Mouse (Mus musculus): ENCODE measurements at regions not wholly inside any gene's neighbourhood (a gene's known extent, or its start where the extent isn't known, plus 50 kb on each side); places are given as distances from the start of the nearest gene placed in this dataset.

GRCm38 (mm10) chr12:90469754-90470153 lies 268.5 kb downstream of the Dio2 start:
- no peak for DNase-seq (ENCODE audit: low spot score)

GRCm38 (mm10) chr12:90460121-90460520 lies 278.1 kb downstream of the Dio2 start:
- DNase-seq (ENCODE audit: low spot score): no peak

GRCm38 (mm10) chr12:90440672-90441071 lies 297.6 kb downstream of the Dio2 start:
- no peak for DNase-seq (ENCODE audit: low spot score)

GRCm38 (mm10) chr12:90425276-90426063 lies 312.8 kb downstream of the Dio2 start:
- no peak for DNase-seq (ENCODE audit: low spot score)

- DNase-seq (ENCODE audit: low spot score): no peak
Measured at GRCm38 (mm10) chr12:90417590-90418221, 320.5 kb downstream of the Dio2 start.

- DNase-seq (ENCODE audit: low spot score): no peak
Measured at GRCm38 (mm10) chr12:90408716-90409115, 329.5 kb downstream of the Dio2 start.

- DNase-seq (ENCODE audit: low spot score): peak; percentile 50
Measured at GRCm38 (mm10) chr12:90398564-90398963, 339.7 kb downstream of the Dio2 start.

All from embryo, embryonic 10 days (tissue).